In the genomic region with DNA sequence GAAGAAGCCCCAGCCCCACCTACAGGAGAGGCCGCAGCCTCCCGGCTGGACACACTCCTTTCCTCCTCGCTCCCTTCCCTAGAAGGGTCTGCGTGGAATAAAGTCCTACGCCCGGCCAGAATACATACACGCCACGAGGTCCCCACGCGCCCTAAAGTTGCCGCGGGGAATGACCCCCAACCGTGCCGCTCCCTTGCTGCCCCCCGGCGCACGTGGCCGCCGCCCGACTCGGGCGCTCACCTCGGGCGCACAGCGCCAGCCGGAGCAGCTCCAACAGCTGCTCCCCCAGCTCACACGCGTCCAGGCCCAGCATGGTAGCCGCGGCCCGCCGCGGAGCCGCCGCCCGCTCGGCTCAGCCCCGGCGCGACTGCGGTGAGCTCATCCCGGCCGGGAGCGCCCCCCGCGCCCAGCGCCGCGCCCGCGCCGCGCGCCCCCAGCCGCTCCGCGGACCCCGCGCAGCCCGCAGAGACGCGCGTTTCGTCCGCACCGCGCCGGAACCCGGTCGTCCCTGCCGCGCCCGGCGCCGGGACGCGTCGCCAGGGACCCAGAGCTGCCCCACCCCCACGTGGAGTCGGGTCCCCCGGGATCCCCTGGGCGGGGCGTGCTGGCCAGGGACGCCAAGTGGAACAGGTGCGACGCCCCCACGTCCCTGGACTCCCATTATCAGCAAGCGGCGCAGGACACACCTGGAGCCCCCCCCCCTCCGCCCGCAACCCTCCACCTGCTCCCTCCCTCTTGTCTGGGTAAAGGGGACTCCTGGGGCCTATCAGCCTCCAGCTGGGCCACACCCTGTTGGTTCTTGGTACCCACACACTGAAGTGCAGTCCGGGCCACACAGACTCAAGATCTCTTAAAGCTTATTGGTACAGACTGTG, we compare ENCODE assay signal across 7 mouse cellular contexts. TPM values are rescaled to one million over a fixed set of nuclear protein-coding genes. Genes with fewer than 3 reads are reported as not detected.
A peak's percentile ranks its signal among the peaks of the same experiment; 100 is the strongest.
DNase-seq lines count a peak whose midpoint lies in the region; ATAC-seq and TF ChIP-seq lines count a peak whose summit lies in the region.

No protein-coding gene starts in this region.

- H3K9me3 ChIP-seq in forebrain, embryonic 16.5 days (ENCODE audit: control insufficient read depth, low read length): no peaks in the 10 kb centered on the region
- no peaks in the 10 kb centered on the region for H3K9me3 ChIP-seq in liver, embryonic 12.5 days (replicated peaks)
- H3K9me3 ChIP-seq in neural tube, embryonic 15.5 days (replicated peaks): no peaks in the 10 kb centered on the region

- H3K27ac ChIP-seq in left cerebral cortex, adult 2 months: peak overlapping the region; percentile 78
- no peak overlapping the region for H3K27ac ChIP-seq in bone marrow macrophage, adult 2 months (ENCODE audit: insufficient read depth, low read depth, low read length)
- H3K27ac ChIP-seq in forebrain, embryonic 16.5 days (ENCODE audit: low read length): no peak overlapping the region
- peak overlapping the region; percentile 76 for H3K27ac ChIP-seq in liver, embryonic 12.5 days
- peak overlapping the region; percentile 9; the same call in 1 of the 2 replicates for H3K27ac ChIP-seq in neural tube, embryonic 15.5 days (replicated peaks)

- H3K36me3 ChIP-seq in forebrain, embryonic 16.5 days (ENCODE audit: control insufficient read depth, insufficient read depth): peaks cover 4% of the 10 kb centered on the region; the same call in 1 of the 2 replicates
- peaks cover 27% of the 10 kb centered on the region for H3K36me3 ChIP-seq in liver, embryonic 12.5 days
- peaks cover 20% of the 10 kb centered on the region for H3K36me3 ChIP-seq in neural tube, embryonic 15.5 days

- intact Hi-C loops in left cerebral cortex, adult 2 months (cut with DNase I): no loop called here

- under 1% methylated on average over 86 of the region's 92 CpGs for WGBS in forebrain, embryonic 16.5 days
- WGBS in liver, embryonic 12.5 days (ENCODE audit: insufficient replicate concordance): under 1% methylated on average over 83 of the region's 92 CpGs
- WGBS in neural tube, embryonic 15.5 days: under 1% methylated on average over 74 of the region's 92 CpGs

- H3K4me2 ChIP-seq in forebrain, embryonic 16.5 days (ENCODE audit: low read length): peak overlapping the region; percentile 91
- peak overlapping the region; percentile 96 for H3K4me2 ChIP-seq in liver, embryonic 12.5 days
- peak overlapping the region; percentile 96 for H3K4me2 ChIP-seq in neural tube, embryonic 15.5 days

- no peaks in the 10 kb centered on the region for H3K4me1 ChIP-seq in bone marrow macrophage, adult 2 months (ENCODE audit: control insufficient read depth, insufficient read depth, low read length)
- peaks cover 17% of the 10 kb centered on the region for H3K4me1 ChIP-seq in forebrain, embryonic 16.5 days (replicated peaks; ENCODE audit: control insufficient read depth, insufficient read depth, low read length)
- peaks cover 77% of the 10 kb centered on the region for H3K4me1 ChIP-seq in liver, embryonic 12.5 days
- peaks cover 36% of the 10 kb centered on the region for H3K4me1 ChIP-seq in neural tube, embryonic 15.5 days

- peak; percentile 31 to 41 for DNase-seq in left cerebral cortex, adult 2 months (ENCODE audit: extremely low spot score in 1 of 2, low spot score in 2 of 2)
- no peak for DNase-seq in left cerebral cortex, adult 9 months (ENCODE audit: low spot score in 2 of 2)
- DNase-seq in layer of hippocampus, postnatal 25 days (ENCODE audit: extremely low spot score in 1 of 2, low spot score in 1 of 2): no peak

- H3K27me3 ChIP-seq in forebrain, embryonic 16.5 days (replicated peaks; ENCODE audit: control insufficient read depth, insufficient read depth, low read length): peaks cover 30% of the 10 kb centered on the region
- H3K27me3 ChIP-seq in liver, embryonic 12.5 days (replicated peaks): peaks cover 69% of the 10 kb centered on the region
- peaks cover 68% of the 10 kb centered on the region for H3K27me3 ChIP-seq in neural tube, embryonic 15.5 days (replicated peaks)

- peak; percentile 55; the same call in 1 of the 2 replicates for ATAC-seq in forebrain, embryonic 16.5 days
- ATAC-seq in liver, embryonic 12.5 days: peak; percentile 82
- ATAC-seq in neural tube, embryonic 15.5 days (ENCODE audit: low FRiP score): peak; percentile 77

- TF ChIP-seq POLR2A in bone marrow macrophage, adult 2 months (IDR thresholded peaks at IDR 0.05; ENCODE audit: borderline replicate concordance, low read depth, low read length): no peak

- TF ChIP-seq CTCF in left cerebral cortex, adult 2 months (IDR thresholded peaks at IDR 0.05): no peak
- TF ChIP-seq CTCF in bone marrow macrophage, adult 2 months (IDR thresholded peaks at IDR 0.05; ENCODE audit: low read depth, low read length): no peak

- H3K9ac ChIP-seq in forebrain, embryonic 16.5 days (replicated peaks; ENCODE audit: low read depth, low read length): peak overlapping the region; percentile 69
- peak overlapping the region; percentile 76 for H3K9ac ChIP-seq in liver, embryonic 12.5 days
- H3K9ac ChIP-seq in neural tube, embryonic 15.5 days (replicated peaks): peak overlapping the region; percentile 79

- H3K4me3 ChIP-seq in left cerebral cortex, adult 2 months: peak overlapping the region; percentile 70
- peak overlapping the region; percentile 52 for H3K4me3 ChIP-seq in bone marrow macrophage, adult 2 months (ENCODE audit: insufficient read depth, low read length)
- H3K4me3 ChIP-seq in forebrain, embryonic 16.5 days (replicated peaks; ENCODE audit: low read length): peak overlapping the region; percentile 58
- H3K4me3 ChIP-seq in liver, embryonic 12.5 days: peak overlapping the region; percentile 67
- H3K4me3 ChIP-seq in neural tube, embryonic 15.5 days (replicated peaks): peak overlapping the region; percentile 62

RNA-seq across cellular contexts. Expression of gene Rgs11, which starts 1.7 kb away (rescaled TPM):
- total RNA-seq in left cerebral cortex, adult 2 months (2021): 10 to 100 TPM; 41.9 to 52.7 TPM
- polyA plus RNA-seq in bone marrow macrophage, adult 2 months (2012; ENCODE audit: insufficient read depth, insufficient read length, missing spikeins): 4.7 and 6.6 TPM in 2 replicates
- 5.9 and 9.5 TPM in 2 replicates for polyA plus RNA-seq in forebrain, embryonic 16.5 days (2015; fragmentation: Nextera tagmentation; extraction: Ambion mirVana)
- 0.99 and 1.0 TPM in 2 replicates for polyA plus RNA-seq in liver, embryonic 12.5 days (2016; fragmentation: Nextera tagmentation; extraction: Ambion mirVana)
- 21.4 and 25.9 TPM in 2 replicates for polyA plus RNA-seq in neural tube, embryonic 15.5 days (2015; fragmentation: Nextera tagmentation; extraction: Ambion mirVana)
- total RNA-seq in layer of hippocampus, postnatal 25 days (2021): 10 to 100 TPM; 36.8 to 52.1 TPM

RNA-seq across cellular contexts. Expression of gene Pdia2, which starts 2.2 kb away (rescaled TPM):
- total RNA-seq in left cerebral cortex, adult 2 months (2021): 1 to 10 TPM in 1 of 2 experiments, under 1 TPM in 1; 0.59 to 1.0 TPM
- polyA plus RNA-seq in bone marrow macrophage, adult 2 months (2012; ENCODE audit: insufficient read depth, insufficient read length, missing spikeins): not detected in 2 replicates
- polyA plus RNA-seq in forebrain, embryonic 16.5 days (2015; fragmentation: Nextera tagmentation; extraction: Ambion mirVana): not detected in 2 replicates
- 96.4 and 96.5 TPM in 2 replicates for polyA plus RNA-seq in liver, embryonic 12.5 days (2016; fragmentation: Nextera tagmentation; extraction: Ambion mirVana)
- 0.23 and 0.73 TPM in 2 replicates for polyA plus RNA-seq in neural tube, embryonic 15.5 days (2015; fragmentation: Nextera tagmentation; extraction: Ambion mirVana)
- total RNA-seq in layer of hippocampus, postnatal 25 days (2021): under 1 TPM; 0.30 to 0.80 TPM

RNA-seq across cellular contexts. Expression of gene Arhgdig, which starts 6.5 kb away (rescaled TPM):
- total RNA-seq in left cerebral cortex, adult 2 months (2021): 10 to 100 TPM; 94.3 to 95.0 TPM
- polyA plus RNA-seq in bone marrow macrophage, adult 2 months (2012; ENCODE audit: insufficient read depth, insufficient read length, missing spikeins): not detected in 2 replicates
- polyA plus RNA-seq in forebrain, embryonic 16.5 days (2015; fragmentation: Nextera tagmentation; extraction: Ambion mirVana): 40.9 and 69.2 TPM in 2 replicates
- polyA plus RNA-seq in liver, embryonic 12.5 days (2016; fragmentation: Nextera tagmentation; extraction: Ambion mirVana): 36.1 and 36.9 TPM in 2 replicates
- 184 and 242 TPM in 2 replicates for polyA plus RNA-seq in neural tube, embryonic 15.5 days (2015; fragmentation: Nextera tagmentation; extraction: Ambion mirVana)
- total RNA-seq in layer of hippocampus, postnatal 25 days (2021): 10 to 100 TPM; 71.8 to 83.1 TPM

RNA-seq across cellular contexts. Expression of gene Fam234a, which starts 43.0 kb away (rescaled TPM):
- total RNA-seq in left cerebral cortex, adult 2 months (2021): 10 to 100 TPM; 18.9 to 19.2 TPM
- 117 and 136 TPM in 2 replicates for polyA plus RNA-seq in bone marrow macrophage, adult 2 months (2012; ENCODE audit: insufficient read depth, insufficient read length, missing spikeins)
- polyA plus RNA-seq in forebrain, embryonic 16.5 days (2015; fragmentation: Nextera tagmentation; extraction: Ambion mirVana): 23.9 and 25.5 TPM in 2 replicates
- 12.1 and 13.1 TPM in 2 replicates for polyA plus RNA-seq in liver, embryonic 12.5 days (2016; fragmentation: Nextera tagmentation; extraction: Ambion mirVana)
- polyA plus RNA-seq in neural tube, embryonic 15.5 days (2015; fragmentation: Nextera tagmentation; extraction: Ambion mirVana): 32.7 and 35.1 TPM in 2 replicates
- 10 to 100 TPM; 16.1 to 17.5 TPM for total RNA-seq in layer of hippocampus, postnatal 25 days (2021)

RNA-seq across cellular contexts. Expression of gene Luc7l, which starts 51.6 kb away (rescaled TPM):
- 10 to 100 TPM; 80.4 to 82.2 TPM for total RNA-seq in left cerebral cortex, adult 2 months (2021)
- polyA plus RNA-seq in bone marrow macrophage, adult 2 months (2012; ENCODE audit: insufficient read depth, insufficient read length, missing spikeins): 37.4 and 41.2 TPM in 2 replicates
- 123 and 124 TPM in 2 replicates for polyA plus RNA-seq in forebrain, embryonic 16.5 days (2015; fragmentation: Nextera tagmentation; extraction: Ambion mirVana)
- polyA plus RNA-seq in liver, embryonic 12.5 days (2016; fragmentation: Nextera tagmentation; extraction: Ambion mirVana): 59.4 and 62.6 TPM in 2 replicates
- polyA plus RNA-seq in neural tube, embryonic 15.5 days (2015; fragmentation: Nextera tagmentation; extraction: Ambion mirVana): 97.7 and 102 TPM in 2 replicates
- total RNA-seq in layer of hippocampus, postnatal 25 days (2021): 10 to 100 TPM; 77.6 to 86.4 TPM

Comparison
In these comparisons a context has a peak if more than half of its experiments do, and no peak if none do; other contexts are left out.
1. DNase-seq: peak in left cerebral cortex, adult 2 months (2 of 2); none in left cerebral cortex, adult 9 months (0 of 2) and layer of hippocampus, postnatal 25 days (0 of 2).
2. H3K27ac ChIP-seq: peak in left cerebral cortex, adult 2 months (single experiment), liver, embryonic 12.5 days (single experiment) and neural tube, embryonic 15.5 days (single experiment); none in bone marrow macrophage, adult 2 months (single experiment) and forebrain, embryonic 16.5 days (single experiment).
3. RNA of gene Pdia2, which starts 2.2 kb away (polyA plus RNA-seq): 96.4 to 96.5 TPM in liver, embryonic 12.5 days; 0.23 to 0.73 TPM in neural tube, embryonic 15.5 days, not detected in forebrain, embryonic 16.5 days and not detected in bone marrow macrophage, adult 2 months; every median in the first group is over 10 times any median in the second.
4. RNA of gene Arhgdig, which starts 6.5 kb away (polyA plus RNA-seq): 184 to 242 TPM in neural tube, embryonic 15.5 days, 40.9 to 69.2 TPM in forebrain, embryonic 16.5 days and 36.1 to 36.9 TPM in liver, embryonic 12.5 days; not detected in bone marrow macrophage, adult 2 months; every median in the first group is over 10 times any median in the second.
5. Peak in every context shown above with its lines, with median percentiles within 50 percentile points of each other: H3K4me3 ChIP-seq, ATAC-seq, H3K4me2 ChIP-seq and H3K9ac ChIP-seq.